Mouse (Mus musculus): Measurements from ENCODE around the gene Bdh2.

Gene Bdh2

GRCm38 (mm10) chr3:135327601-135328000, 46.6 kb downstream of the Bdh2 start:
- ChIA-PET POLR2A (interaction anchor here in 2 of 4 experiments (0.7 to 1.3 kb wide), 3 partner anchors 37 to 94 kb away, joined by 3 to 8 read pairs (median 3); partner anchors contain the start of gene Bdh2 (in 1 of the 2)), CTCF (interaction anchor here (0.6 to 2.0 kb wide), 5 partner anchors 38 to 404 kb away, joined by 3 to 7 read pairs (median 5); partner anchors contain the start of gene Bdh2 (in 1 of the 4))

DNA sequence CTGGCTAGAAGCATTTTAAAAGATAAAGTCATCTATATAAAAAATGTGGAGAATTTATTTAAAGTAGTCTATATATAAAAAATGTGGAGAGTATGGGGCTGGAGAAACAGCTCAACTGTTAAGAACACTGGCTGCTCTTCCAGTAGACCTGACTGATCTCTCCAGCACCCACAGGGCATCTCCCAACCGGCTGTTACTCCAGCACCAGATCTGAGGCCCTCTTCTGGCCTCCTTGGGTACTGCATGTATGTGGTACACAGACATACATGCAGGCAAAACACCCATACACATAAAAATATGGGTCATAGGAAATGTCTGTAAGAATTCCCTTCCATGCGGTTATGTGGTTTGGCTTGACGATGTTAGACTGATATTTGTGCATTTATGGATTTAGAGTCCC, 47.5 kb downstream of the Bdh2 start:
- ChIA-PET POLR2A (interaction anchor here in 2 of 4 experiments (0.7 to 1.3 kb wide), 3 partner anchors 38 to 93 kb away, joined by 3 to 8 read pairs (median 3); partner anchors contain the start of gene Bdh2 (in 1 of the 2)), CTCF (interaction anchor here in 2 of 4 experiments (0.6 to 1.7 kb wide), 5 partner anchors 43 to 403 kb away, joined by 3 to 5 read pairs (median 3); partner anchors contain the start of gene Bdh2 (in 2 of the 2))

GRCm38 (mm10) chr3:135332691-135333090, 51.7 kb downstream of the Bdh2 start:
- POLR2A ChIA-PET = interaction anchor here in 2 of 4 experiments (0.6 to 1.0 kb wide), 2 partner anchors 9 to 52 kb away, joined by 3 read pairs; partner anchors contain the start of gene Bdh2 (in 1 of the 2)
- CTCF ChIA-PET = interaction anchor here in 1 of 4 experiments (0.6 to 0.7 kb wide), 2 partner anchors 70 to 127 kb away, joined by 4 read pairs; no protein-coding TSS in a partner anchor

DNA sequence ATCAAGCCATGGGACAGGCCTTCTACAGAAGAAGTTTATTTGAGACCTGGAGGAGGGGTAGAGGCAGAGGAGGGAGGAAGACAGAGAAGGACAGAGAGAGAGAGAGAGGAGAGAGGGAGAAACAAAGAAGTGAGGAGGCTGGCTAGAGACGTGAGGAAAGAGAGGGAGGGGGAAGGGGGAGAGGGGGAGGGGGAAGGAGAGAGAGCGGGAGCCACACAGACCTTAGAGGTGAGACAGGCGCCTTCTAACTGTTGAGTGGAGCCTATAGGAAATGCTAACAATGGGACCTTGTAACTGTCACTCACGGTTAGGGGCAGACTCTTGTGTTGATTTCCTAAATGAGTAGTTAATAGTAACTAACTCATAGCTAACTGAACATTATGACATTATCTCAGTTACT, 52.7 kb downstream of the Bdh2 start:
- ChIA-PET POLR2A (interaction anchor here in 1 of 4 experiments (0.7 to 1.0 kb wide), 2 partner anchors 8 to 245 kb away, joined by 3 to 4 read pairs; no protein-coding TSS in a partner anchor), CTCF (interaction anchor here in 1 of 4 experiments (0.6 kb wide), 1 partner anchor 46 kb away, joined by 9 read pairs; no protein-coding TSS in a partner anchor)

GRCm38 (mm10) chr3:135347739-135348264, 66.8 kb downstream of the Bdh2 start, which contains the start of gene Slc9b1:
Gene Slc9b1 (plus strand): TSS chr3:135348029.
- ChIA-PET CTCF (no interaction called here), POLR2A (no interaction called here)

GRCm38 (mm10) chr3:135349022-135349421, 68.0 kb downstream of the Bdh2 start:
- ChIA-PET POLR2A (interaction anchor here in 1 of 4 experiments (1.3 kb wide), 1 partner anchor 28 kb away, joined by 3 read pairs; no protein-coding TSS in a partner anchor), CTCF (no interaction called here)

DNA sequence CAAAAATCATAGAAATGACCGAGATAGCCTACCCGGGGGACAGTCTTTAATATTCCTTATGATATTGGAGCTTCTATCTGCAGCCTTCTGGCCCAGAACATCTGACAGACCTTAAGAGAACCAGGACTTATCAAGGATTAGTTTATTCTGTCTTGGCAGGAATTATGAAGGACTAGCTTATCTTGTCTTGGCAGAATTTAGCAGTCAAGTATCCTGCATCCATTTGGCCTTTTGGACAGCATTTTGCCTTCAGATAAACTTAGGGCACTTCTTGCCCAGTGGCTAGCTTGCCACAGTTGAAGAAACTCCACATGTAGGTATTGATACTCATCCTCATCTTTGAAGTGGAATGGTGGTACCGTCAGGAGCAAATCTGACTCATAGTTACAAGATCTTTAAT, 70.8 kb downstream of the Bdh2 start:
- ChIA-PET CTCF (no interaction called here), POLR2A (no interaction called here)
